Mouse (Mus musculus): Measurements from ENCODE around the gene Klc2.

The Klc2 gene

GRCm38 (mm10) chr19:5072389-5073019 lies 45.9 kb downstream of the Klc2 start:
- no peak for DNase-seq (ENCODE audit: low spot score in 2 of 2)

- no peak for DNase-seq (ENCODE audit: low spot score in 2 of 2)
These were observed 46.6 kb downstream of the Klc2 start for GRCm38 (mm10) chr19:5071545-5072369.

DNA sequence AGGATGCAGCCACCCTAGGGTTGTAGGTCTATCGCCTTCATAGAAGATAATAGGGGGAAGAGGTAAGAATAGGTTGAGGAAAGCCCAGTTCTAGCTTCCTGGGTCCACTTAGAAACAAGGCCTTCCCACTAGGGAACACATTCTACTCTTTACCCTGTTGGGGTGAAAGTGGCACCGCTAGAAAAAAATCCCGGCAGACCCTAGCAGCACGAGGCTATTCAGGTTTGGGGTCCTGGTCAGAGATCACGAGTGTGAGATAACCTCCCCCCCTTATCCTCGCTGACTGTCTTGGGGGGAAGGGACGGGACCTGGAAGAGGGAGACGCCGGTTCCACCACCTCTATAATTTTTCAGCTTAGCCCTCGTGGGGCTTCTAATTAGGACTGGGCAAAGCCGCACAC lies 47.3 kb downstream of the Klc2 start:
- no peak for DNase-seq (ENCODE audit: low spot score in 2 of 2)

DNA sequence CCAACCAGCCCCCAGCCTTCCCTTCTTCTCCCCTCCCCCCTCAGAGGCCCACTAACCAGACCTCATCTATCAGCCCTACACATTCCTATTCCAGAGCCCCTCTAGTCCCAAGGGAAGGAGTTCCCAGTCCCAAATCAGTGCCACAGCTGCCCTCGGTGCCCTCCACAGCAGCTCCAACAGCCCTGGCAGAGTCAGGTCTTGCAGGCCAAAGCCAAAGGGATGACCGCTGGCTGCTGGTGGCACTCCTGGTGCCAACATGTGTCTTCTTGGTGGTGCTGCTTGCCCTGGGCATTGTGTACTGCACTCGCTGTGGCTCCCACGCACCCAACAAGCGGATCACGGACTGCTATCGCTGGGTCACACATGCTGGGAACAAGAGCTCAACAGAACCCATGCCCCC lies 48.4 kb downstream of the Klc2 start:
- DNase-seq (ENCODE audit: low spot score in 2 of 2) = no peak

DNA sequence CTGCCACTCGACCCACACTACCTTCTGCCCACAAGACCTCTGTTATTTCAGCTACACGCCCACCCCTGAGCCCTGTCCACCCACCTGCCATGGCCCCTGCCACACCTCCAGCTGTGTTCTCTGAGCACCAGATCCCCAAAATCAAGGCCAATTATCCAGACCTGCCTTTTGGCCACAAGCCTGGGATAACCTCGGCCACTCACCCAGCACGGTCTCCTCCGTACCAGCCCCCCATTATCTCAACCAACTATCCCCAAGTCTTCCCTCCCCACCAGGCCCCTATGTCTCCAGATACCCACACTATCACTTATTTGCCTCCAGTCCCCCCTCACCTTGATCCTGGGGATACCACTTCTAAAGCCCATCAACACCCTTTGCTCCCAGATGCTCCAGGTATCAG lies 48.9 kb downstream of the Klc2 start:
- no peak for DNase-seq (ENCODE audit: low spot score in 2 of 2)

DNA sequence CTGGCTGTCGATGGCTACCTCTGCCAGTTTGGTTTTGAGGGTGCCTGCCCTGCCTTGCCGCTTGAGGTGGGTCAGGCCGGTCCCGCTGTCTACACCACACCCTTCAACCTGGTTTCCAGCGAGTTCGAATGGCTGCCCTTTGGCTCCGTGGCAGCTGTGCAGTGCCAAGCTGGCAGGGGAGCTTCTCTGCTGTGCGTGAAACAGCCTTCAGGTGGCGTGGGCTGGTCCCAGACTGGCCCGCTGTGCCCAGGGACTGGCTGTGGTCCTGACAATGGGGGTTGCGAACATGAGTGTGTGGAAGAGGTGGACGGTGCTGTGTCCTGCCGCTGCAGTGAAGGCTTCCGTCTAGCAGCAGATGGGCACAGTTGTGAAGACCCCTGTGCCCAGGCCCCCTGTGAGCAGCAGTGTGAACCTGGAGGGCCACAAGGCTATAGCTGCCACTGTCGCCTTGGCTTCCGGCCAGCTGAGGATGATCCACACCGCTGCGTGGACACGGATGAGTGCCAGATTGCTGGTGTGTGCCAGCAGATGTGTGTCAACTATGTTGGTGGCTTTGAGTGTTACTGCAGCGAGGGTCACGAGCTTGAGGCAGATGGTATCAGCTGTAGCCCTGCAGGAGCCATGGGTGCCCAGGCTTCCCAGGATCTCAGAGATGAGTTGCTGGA lies 49.7 kb downstream of the Klc2 start:
- no peak for DNase-seq (ENCODE audit: low spot score in 2 of 2)

DNA sequence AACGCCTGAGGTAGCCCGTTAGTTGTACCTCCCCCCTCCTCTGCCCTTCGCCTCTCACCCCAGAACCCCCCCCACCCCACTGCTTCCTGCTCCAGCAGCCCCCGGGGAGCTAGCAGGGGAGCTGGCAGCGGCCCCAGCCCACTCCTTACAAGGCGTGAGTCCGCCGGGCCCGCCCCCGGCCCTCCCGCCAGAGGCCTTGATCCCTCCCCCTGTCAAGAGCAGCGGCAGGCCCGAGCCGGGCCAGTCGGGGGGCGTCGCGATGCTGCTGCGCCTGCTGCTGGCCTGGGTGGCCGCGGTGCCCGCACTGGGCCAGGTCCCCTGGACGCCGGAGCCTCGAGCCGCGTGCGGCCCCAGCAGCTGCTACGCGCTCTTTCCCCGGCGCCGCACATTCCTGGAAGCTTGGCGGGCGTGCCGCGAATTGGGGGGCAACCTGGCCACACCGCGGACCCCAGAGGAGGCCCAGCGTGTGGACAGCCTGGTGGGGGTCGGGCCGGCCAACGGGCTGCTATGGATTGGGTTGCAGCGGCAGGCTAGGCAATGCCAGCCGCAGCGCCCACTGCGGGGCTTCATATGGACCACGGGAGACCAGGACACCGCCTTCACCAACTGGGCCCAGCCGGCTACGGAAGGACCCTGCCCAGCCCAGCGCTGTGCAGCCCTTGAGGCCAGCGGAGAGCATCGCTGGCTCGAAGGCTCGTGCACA lies 50.3 kb downstream of the Klc2 start, which contains the start of gene Cd248:
Gene Cd248 (plus strand): TSS at position 212 of the 703 bp plus-strand sequence.
- DNase-seq (ENCODE audit: low spot score in 2 of 2) = no peak

- no peak for DNase-seq (ENCODE audit: low spot score in 2 of 2)
These were observed 51.1 kb downstream of the Klc2 start for GRCm38 (mm10) chr19:5067040-5067799.

DNA sequence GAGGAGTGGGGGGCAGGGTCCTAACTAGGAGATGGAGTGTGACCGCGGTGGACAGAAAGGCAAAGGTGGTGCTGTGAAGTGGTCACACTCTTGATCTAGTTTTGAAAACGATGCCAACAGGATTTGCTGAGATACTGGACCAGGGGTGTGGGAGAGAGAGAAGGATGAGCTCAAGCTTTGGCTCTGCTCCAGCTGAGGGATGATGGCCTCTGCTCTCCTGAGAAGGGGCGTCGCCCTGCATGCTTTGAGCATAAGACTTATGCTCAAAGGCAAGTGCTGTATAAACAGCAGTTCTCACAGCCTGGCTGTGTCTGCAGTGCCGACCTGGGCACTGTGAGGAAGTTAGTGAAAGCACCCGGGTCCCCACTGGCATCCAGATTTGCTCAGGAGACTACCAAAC lies 53.3 kb downstream of the Klc2 start:
- DNase-seq (ENCODE audit: low spot score in 2 of 2) = no peak

- no peak for DNase-seq (ENCODE audit: low spot score in 2 of 2)
These were observed 55.9 kb downstream of the Klc2 start for GRCm38 (mm10) chr19:5062446-5062845.

- DNase-seq (ENCODE audit: low spot score in 2 of 2) = no peak
These were observed 56.3 kb downstream of the Klc2 start for GRCm38 (mm10) chr19:5062041-5062440.

GRCm38 (mm10) chr19:5060365-5061330 lies 57.7 kb downstream of the Klc2 start:
- DNase-seq (ENCODE audit: low spot score in 2 of 2) = no peak

DNA sequence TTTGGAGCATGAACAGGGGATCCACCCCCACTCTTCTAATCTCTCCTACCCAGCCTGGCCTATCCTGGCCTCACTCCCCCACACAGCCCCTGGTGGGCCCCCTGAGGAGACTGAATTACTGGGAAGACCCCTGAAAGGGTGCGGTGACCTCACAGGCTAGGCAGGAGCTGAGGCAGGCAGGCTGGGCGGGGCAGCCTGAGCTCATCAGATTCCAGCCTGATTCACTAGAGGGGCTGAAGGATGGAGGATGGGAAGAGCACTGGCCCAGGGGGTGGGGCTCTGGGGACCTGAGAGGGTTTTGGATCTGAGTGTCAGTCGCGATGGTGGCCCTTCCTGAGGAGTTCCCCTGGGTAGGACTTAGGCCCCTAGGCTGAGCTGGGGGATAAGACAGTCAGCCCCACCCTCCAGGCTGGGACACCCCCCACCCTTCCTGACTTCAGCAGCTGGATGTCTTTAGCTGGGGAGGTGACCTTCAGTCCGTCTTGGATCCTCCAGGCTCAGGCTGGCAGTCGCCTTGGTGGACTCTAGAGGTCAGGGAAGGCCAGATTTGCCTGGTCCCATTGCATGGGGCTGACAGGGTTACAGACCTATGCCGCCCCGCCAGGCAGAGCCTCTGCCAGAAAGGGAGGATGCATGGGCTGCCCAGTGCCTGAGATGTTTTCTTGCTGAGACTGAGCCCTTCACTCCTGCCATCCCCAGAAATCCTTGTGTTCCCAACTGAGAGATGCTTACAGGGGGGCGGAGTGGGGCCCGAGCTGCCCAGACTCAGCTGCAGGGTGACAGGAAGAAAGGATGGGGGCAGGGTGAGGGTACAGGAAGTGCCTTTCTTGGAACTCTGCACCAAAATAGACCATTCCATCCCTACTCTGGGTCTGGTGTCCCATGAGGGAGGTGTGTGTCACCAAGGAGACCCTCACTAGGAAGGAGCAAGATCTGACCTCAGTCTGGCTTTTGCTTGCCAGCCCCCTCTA lies 59.3 kb downstream of the Klc2 start:
- DNase-seq (ENCODE audit: low spot score in 2 of 2) = no peak

GRCm38 (mm10) chr19:5057876-5058775 lies 60.2 kb downstream of the Klc2 start:
- no peak for DNase-seq (ENCODE audit: low spot score in 2 of 2)
